In the genomic region with DNA sequence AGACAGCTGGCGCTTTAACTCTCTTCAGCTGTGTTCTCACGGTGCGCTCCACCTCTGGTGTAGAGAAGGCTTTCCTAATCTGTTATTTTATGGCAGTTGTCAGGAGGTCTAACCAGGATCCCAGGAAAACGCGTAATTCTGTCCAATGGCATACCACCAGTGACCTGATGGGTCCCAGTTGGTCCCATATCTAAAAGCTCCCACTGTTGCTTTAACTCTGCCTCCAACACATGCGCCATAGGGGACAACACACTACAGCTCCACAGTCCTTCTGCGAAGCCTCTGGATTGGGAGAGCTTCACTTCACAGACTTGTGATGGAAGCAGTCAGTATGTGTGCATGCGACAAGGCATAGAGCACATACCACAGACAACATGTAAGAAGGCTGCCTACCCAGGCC, we compare ENCODE assay signal across 21 mouse cellular contexts. TPM values are rescaled to one million over a fixed set of nuclear protein-coding genes. Genes with fewer than 3 reads are reported as not detected.
DNase-seq lines count a peak whose midpoint lies in the region; ATAC-seq and TF ChIP-seq lines count a peak whose summit lies in the region.
"Not testable (repeated sequence)": the region's sequence is repeated elsewhere in the genome, so short reads cannot be mapped to it uniquely, and the experiment has no call there.
"Had no signal": no experiment of that assay in that cellular context is flagged by ENCODE, and none has a peak within 500 bp of the region (broad histone marks: within the 10 kb centered on the region; RNA-seq: fewer than 3 reads in every experiment).

No protein-coding gene starts in this region.

- not testable (repeated sequence) for H3K27me3 ChIP-seq in midbrain, embryonic 11.5 days (ENCODE audit: control insufficient read depth, insufficient read depth, low read length)

- H3K27ac ChIP-seq in gastrocnemius, adult 2 months: 0 out of 2 replicates have a peak overlapping the region, but pooled peaks have one; percentile 51
- not testable (repeated sequence) for H3K27ac ChIP-seq in midbrain, embryonic 11.5 days (ENCODE audit: low read depth, low read length)

- not testable (repeated sequence) for TF ChIP-seq CTCF in gastrocnemius, adult 2 months (IDR thresholded peaks at IDR 0.05)

- intact Hi-C loops in gastrocnemius, adult 2 months (cut with DNase I): not testable (repeated sequence)

- not testable (repeated sequence) for H3K4me1 ChIP-seq in midbrain, embryonic 11.5 days (ENCODE audit: control insufficient read depth, insufficient read depth, low read length)

- not testable (repeated sequence) for ATAC-seq in midbrain, embryonic 11.5 days (ENCODE audit: low FRiP score)

- not testable (repeated sequence) for H3K4me2 ChIP-seq in midbrain, embryonic 11.5 days

- DNase-seq in adrenal gland, adult 2 months: peak; percentile 31
- DNase-seq in gastrocnemius, adult 2 months: not testable (repeated sequence)
- peak; percentile 12 for DNase-seq in kidney, adult 18-20 months
- DNase-seq in midbrain, embryonic 11.5 days (ENCODE audit: low spot score, missing footprints): peak; percentile 70

- peak overlapping the region; percentile 35 for H3K4me3 ChIP-seq in gastrocnemius, adult 2 months
- not testable (repeated sequence) for H3K4me3 ChIP-seq in midbrain, embryonic 11.5 days (ENCODE audit: low read depth, low read length)

- not testable (repeated sequence) for H3K9ac ChIP-seq in midbrain, embryonic 11.5 days (ENCODE audit: low read length)

- not testable (repeated sequence) for H3K9me3 ChIP-seq in midbrain, embryonic 11.5 days (ENCODE audit: control insufficient read depth, low read length)

- not testable (repeated sequence) for H3K36me3 ChIP-seq in midbrain, embryonic 11.5 days (ENCODE audit: control insufficient read depth, insufficient read depth, low read length)

- WGBS in midbrain, embryonic 11.5 days: 88% methylated on average over 5 of the region's 8 CpGs

RNA-seq across cellular contexts. Expression of a gene that starts 1.4 kb away (rescaled TPM):
- total RNA-seq in adrenal gland, adult 2 months (2021): under 1 TPM; 0.31 to 0.63 TPM
- 4.4 and 5.8 TPM in 2 replicates for polyA plus RNA-seq in adrenal gland, adult 2 months (2012; rRNA removed)
- under 1 TPM in 1 of 2 experiments, not detected in 1; 0.59 TPM for total RNA-seq in gastrocnemius, adult 2 months (2021)
- 0.15 and 0.44 TPM in 2 replicates for polyA plus RNA-seq in midbrain, embryonic 11.5 days (2014; fragmentation: Nextera tagmentation; extraction: Ambion mirVana)
- total RNA-seq: adrenal gland, adult 18-20 months; common myeloid progenitor, adult 5-6 weeks had no signal
- polyA plus RNA-seq: C2C12; embryonic facial prominence, embryonic 13.5 days; embryonic facial prominence, embryonic 15.5 days; erythroblast, embryonic 14.5 days; forebrain, embryonic 10.5 days; G1E; Patski had no signal

RNA-seq across cellular contexts. Expression of a gene that starts 9.7 kb away (rescaled TPM):
- 100 to 1,000 TPM; 458 to 572 TPM for total RNA-seq in adrenal gland, adult 2 months (2021)
- polyA plus RNA-seq in adrenal gland, adult 2 months (2012; rRNA removed): 68.6 and 105 TPM in 2 replicates
- total RNA-seq in gastrocnemius, adult 2 months (2021): 100 to 1,000 TPM; 100 to 123 TPM
- 106 and 115 TPM in 2 replicates for polyA plus RNA-seq in midbrain, embryonic 11.5 days (2014; fragmentation: Nextera tagmentation; extraction: Ambion mirVana)

RNA-seq across cellular contexts. Expression of a gene that starts 19.2 kb away (rescaled TPM):
- 10 to 100 TPM; 18.1 to 18.2 TPM for total RNA-seq in adrenal gland, adult 2 months (2021)
- 6.3 and 8.1 TPM in 2 replicates for polyA plus RNA-seq in adrenal gland, adult 2 months (2012; rRNA removed)
- 10 to 100 TPM; 11.7 to 16.2 TPM for total RNA-seq in gastrocnemius, adult 2 months (2021)
- polyA plus RNA-seq in midbrain, embryonic 11.5 days (2014; fragmentation: Nextera tagmentation; extraction: Ambion mirVana): 56.2 and 60.5 TPM in 2 replicates

RNA-seq across cellular contexts. Expression of a gene that starts 31.7 kb away (rescaled TPM):
- 10 to 100 TPM; 40.9 to 49.0 TPM for total RNA-seq in adrenal gland, adult 2 months (2021)
- polyA plus RNA-seq in adrenal gland, adult 2 months (2012; rRNA removed): 46.6 and 48.9 TPM in 2 replicates
- total RNA-seq in gastrocnemius, adult 2 months (2021): 10 to 100 TPM; 20.3 to 26.5 TPM
- 45.7 and 48.2 TPM in 2 replicates for polyA plus RNA-seq in midbrain, embryonic 11.5 days (2014; fragmentation: Nextera tagmentation; extraction: Ambion mirVana)

RNA-seq across cellular contexts. Expression of a gene that starts 45.2 kb away (rescaled TPM):
- total RNA-seq in adrenal gland, adult 2 months (2021): not detected
- polyA plus RNA-seq in adrenal gland, adult 2 months (2012; rRNA removed): 0.28 TPM in 1 of 2 replicates, not detected in the other
- not detected for total RNA-seq in gastrocnemius, adult 2 months (2021)
- not detected in 2 replicates for polyA plus RNA-seq in midbrain, embryonic 11.5 days (2014; fragmentation: Nextera tagmentation; extraction: Ambion mirVana)
- total RNA-seq: adrenal gland, adult 18-20 months; adrenal gland, postnatal 10 days; adrenal gland, postnatal 25 days; adrenal gland, postnatal 4 days; forebrain, postnatal 0 days; G1E had no signal
- polyA plus RNA-seq: activated CD4-positive, CD25-positive, alpha-beta regulatory T cell, adult 4 months; brain, embryonic 14.5 days; C2C12; embryonic facial prominence, embryonic 11.5 days; embryonic facial prominence, embryonic 13.5 days; embryonic facial prominence, embryonic 15.5 days; erythroblast, embryonic 14.5 days; forebrain, embryonic 10.5 days; forebrain, embryonic 15.5 days; G1E; Patski had no signal
